Mouse (Mus musculus): Measurements from ENCODE around the gene Depdc1b. TPM values are rescaled to one million over a fixed set of nuclear protein-coding genes. Genes with fewer than 3 reads are reported as not detected.

The Depdc1b gene
- total RNA-seq, 2 experiments from 2014 or later, result 0.95 to 1.7 TPM

DNA sequence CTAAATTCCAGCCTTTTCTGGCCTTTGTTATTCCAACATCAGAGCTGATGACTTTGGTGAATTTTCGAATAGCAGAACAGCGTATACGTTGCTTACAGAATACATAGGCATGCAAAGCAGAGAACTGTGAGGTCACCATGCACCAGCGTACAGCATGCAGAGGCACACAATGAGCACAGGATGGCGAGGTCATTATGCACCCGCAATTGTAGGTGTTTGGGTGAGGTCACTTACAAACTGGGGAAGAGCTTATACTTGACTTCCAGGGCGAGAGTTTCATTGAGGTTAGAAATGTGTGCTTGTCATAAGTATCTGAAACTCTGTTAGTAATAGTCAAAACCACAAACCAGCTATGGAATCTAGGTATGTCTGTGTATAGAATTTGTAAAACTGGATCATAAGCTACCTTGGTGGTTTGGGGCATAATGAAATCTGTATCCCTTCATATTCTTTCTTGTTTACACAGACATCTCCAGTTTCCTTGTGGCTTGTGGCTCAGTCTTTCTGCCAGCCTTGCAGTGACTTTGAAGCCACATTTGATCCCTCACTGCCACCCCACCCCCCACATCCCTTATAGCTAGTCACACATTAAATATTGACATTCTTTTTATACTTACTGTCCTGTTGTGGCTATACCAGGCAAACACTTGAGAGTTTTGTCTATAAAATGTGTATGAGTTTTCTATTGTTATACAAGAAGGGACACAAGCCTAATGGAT lies 13.0 kb upstream of the Depdc1b start:
- intact Hi-C loops (cut with DNase I), result no loop called here
- DNase-seq (ENCODE audit: extremely low spot score in 1 of 2, low spot score in 2 of 2), result no peak

DNA sequence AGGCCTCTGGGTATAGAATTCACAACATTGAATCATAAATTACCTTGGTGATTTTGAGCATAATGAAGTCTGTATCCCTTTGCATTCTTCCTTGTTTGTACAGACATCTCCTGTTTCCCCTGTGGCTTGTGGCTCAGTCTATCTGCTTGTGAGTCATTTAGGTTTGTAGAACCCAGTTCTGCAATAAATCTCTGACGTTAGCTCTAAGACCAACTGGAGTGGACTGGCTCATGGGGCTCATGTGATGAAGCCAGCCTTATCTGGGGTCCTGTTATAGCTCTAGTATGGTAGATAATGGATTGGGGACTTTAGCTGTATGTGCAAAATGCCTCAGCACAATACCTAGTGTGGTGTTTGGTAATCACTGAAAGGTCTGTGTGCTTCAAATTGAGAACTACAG lies 12.3 kb upstream of the Depdc1b start:
- DNase-seq (ENCODE audit: extremely low spot score in 1 of 2, low spot score in 2 of 2), result no peak
- intact Hi-C loops (cut with DNase I), result no loop called here

DNA sequence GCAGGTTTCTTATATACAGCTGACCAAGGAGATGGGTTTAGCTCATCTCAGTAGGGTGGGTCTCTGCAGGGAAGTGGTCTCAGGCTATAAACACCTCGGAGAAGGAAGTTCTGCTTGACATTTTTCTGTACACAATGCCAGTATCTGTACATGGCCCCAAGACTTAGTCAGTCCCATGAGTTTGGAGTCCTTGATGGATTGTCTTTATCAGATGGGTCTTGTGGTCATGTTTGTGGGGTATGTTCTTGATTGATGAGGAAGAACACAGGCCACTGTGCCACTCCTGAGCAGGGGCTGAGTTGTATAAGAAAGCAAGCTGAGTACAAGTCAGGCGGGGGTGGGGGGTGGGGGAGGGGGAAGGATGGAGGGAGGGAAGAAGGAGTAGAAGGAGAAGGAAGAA lies 11.5 kb upstream of the Depdc1b start:
- no peak for DNase-seq (ENCODE audit: extremely low spot score in 1 of 2, low spot score in 2 of 2)
- intact Hi-C loops (cut with DNase I), result no loop called here

DNA sequence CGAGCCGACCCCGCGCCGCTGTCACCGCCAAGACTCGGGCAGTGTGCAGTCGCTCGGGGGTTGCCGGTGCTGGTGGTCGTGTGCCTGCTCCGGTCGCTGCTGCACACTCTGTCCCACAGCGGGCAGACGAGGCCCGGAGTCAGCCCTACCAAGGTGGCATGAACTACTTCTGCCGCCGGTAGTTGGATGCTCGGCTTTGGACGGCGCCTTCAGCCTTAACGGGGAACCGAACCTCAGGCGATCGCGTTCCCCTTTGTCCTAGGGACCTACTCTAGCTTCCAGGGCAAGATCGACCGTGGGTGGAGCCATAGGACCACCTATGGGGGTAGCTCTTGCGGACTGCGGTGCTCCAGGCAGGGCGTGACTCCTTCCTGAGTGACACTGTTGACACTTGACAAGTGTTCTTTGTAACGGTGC lies 363 bp downstream of the Depdc1b start:
- no peak for DNase-seq (ENCODE audit: extremely low spot score in 1 of 2, low spot score in 2 of 2)
- intact Hi-C loops (cut with DNase I), result loop anchor here (5.0 kb wide), 1 partner anchor 104 kb away; the partner anchor contains the start of gene Elovl7

DNA sequence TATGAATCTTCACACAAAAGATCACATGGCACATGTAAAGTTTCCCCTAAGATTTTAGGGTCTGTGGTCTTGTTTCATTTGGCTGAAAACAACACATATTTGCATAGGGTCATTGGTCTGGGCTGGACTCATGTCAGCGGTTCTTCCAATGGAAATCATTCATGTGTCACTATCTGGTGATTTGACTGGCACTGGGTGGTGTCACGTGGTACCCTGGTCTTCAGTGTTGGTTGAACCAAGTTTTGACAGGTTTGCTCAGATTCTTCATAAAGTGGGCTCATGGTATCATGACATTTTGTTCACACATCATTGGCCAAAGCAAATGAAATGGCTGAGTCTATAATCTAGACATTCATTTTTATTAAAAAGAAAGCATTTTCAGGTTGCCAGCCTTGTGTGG lies 1.3 kb downstream of the Depdc1b start:
- DNase-seq (ENCODE audit: extremely low spot score in 1 of 2, low spot score in 2 of 2), result no peak
- intact Hi-C loops (cut with DNase I), result loop anchor here (5.0 kb wide), 1 partner anchor 105 kb away; the partner anchor contains the start of gene Elovl7

DNA sequence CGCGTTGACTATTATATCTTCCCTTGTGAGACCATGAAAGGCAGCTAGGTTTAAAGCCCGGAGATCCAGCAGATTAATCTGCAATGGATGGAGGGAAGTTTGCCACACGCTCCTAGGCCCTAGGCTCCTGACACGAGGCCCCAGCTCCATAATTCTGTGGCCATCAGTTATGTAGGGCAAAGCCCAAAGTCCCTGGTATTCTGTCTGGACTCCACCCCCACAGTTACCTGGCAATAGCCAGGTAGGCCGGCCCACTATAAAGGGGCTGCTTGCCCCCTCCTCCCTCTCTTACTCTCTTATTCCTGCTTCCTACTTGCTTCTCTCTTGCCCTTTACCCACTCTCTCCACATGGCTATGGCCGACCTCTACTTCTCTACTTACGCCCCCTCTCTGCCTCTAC lies 2.9 kb downstream of the Depdc1b start:
- DNase-seq (ENCODE audit: extremely low spot score in 1 of 2, low spot score in 2 of 2), result no peak
- intact Hi-C loops (cut with DNase I), result loop anchor here (5.0 kb wide), 1 partner anchor 107 kb away; the partner anchor contains the start of gene Elovl7

DNA sequence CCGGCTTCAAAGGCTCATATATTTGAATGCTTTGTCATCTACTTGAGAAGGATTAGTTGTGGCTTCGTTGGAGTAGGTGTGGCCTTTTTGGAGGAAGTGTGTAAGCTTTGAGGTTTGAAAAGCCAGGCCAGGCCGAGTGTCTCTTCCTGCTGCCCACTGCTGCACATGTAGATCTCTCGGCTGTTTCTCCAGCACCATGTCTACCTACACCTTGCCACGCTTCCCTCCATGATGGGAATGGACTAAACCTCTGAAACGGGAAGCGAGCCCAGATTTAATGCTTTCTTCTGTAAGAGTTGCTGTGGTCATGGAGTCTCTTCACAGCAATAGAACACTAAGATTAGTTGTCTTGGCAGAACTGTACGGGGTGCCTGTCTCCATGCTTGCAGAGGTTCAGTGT lies 4.1 kb downstream of the Depdc1b start:
- intact Hi-C loops (cut with DNase I), result no loop called here

DNA sequence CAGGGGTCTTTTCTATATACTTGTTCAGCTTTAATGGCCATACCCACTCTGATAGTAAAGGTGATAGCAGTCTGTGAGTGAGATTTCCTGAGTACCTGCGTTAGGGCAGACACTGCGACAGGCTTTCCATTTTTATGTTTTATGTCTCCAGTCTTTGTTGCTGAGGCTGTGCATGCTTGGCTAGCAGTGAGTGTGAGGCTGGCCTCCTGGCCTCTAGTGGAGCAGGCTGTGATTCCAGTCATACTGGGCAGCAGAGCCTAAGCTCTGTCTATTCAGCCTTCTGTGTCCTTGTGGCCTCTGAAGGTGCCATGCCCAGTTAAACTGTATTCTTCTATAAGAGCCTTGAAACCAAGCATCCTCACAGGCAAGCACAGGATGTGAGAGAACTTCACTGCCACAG lies 6.3 kb downstream of the Depdc1b start:
- intact Hi-C loops (cut with DNase I), result no loop called here

More for the DNA sequence above, 4.1 kb downstream of the Depdc1b start:
- DNase-seq (ENCODE audit: extremely low spot score in 1 of 2, low spot score in 2 of 2), result no peak

DNA sequence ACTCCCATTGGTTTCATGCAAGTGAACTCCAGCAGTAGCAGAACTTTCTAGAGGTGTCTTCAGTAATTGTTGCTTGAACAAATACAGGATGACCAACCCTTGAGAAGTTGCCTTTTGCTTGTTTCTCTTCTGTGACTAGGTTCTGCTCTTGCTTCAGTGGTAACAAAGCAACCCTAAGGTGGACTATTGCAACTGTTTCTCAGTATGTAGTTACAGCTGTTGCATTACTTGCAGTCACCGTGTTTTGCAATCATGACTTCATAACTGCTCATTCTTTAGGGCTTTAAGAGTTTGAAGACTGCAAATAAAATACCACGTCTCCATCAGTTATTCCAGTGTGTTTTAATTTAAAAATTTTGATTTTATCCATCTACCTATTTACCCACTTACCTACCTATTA lies 7.2 kb downstream of the Depdc1b start:
- intact Hi-C loops (cut with DNase I), result no loop called here
- no peak for DNase-seq (ENCODE audit: extremely low spot score in 1 of 2, low spot score in 2 of 2)

More for the DNA sequence above, 6.3 kb downstream of the Depdc1b start:
- DNase-seq (ENCODE audit: extremely low spot score in 1 of 2, low spot score in 2 of 2), result no peak

DNA sequence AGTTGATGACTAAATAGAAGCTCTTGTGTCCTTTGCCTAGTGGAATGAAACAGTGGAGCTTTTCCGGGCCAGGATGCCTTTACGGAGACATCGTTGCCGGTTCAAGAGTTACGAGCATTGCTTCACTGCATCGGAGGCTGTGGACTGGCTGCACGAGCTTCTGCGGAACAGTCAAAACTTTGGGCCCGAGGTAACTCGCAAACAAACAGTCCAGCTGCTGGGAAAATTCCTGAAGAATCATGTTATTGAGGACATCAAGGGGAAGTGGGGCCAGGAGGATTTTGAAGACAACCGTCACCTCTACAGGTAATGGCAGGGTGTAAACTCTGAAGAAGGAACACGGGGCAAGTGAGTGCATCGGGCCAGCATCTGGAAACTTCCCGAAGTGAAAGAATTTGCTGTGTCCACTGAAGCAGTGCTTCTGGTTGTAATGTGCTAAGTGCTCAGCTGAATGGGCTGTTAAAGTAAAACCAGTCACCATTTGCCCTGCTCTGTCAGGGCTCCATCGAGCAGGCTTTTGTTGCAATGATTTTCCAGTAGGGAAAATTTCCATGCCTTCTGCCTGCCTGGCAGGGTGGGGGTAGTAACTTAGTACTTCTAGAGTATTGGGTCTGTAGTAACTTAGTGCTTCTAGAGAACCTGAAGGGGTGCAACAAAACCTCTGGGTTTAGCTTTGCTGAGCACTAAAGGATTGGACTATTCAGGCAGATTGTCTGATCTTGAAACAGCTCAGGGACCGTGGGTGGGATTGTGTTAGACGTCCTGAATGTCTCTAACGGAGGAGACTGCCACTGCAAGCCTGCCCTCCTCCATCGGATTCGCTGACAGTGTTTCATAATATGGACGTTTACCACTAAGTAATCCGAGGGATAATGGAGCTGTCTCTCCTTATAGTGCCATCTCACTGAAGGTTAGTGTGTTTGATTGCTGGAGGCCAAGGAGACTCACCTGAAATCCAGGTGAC lies 8.0 kb downstream of the Depdc1b start:
- intact Hi-C loops (cut with DNase I), result no loop called here
- no peak for DNase-seq (ENCODE audit: extremely low spot score in 1 of 2, low spot score in 2 of 2)

DNA sequence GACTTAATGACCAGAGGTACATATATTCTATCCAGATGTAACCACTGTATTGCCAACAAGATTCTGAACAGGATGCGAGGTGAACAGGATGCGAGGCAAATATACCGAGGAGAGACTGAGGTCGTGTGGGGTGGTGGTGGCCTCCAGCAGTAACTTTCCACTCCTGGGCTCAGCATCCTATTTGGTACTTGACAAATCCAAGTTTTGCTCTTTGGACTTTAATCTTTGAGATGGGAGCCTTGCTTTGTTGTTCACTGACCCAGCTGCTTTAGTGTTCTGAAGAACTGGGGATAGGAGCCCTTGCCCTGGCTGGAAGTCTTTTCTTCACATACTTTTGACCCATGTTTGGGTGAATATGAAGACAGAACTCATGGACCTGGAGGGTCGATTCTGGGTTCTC lies 9.7 kb downstream of the Depdc1b start:
- no peak for DNase-seq (ENCODE audit: extremely low spot score in 1 of 2, low spot score in 2 of 2)
- intact Hi-C loops (cut with DNase I), result no loop called here

DNA sequence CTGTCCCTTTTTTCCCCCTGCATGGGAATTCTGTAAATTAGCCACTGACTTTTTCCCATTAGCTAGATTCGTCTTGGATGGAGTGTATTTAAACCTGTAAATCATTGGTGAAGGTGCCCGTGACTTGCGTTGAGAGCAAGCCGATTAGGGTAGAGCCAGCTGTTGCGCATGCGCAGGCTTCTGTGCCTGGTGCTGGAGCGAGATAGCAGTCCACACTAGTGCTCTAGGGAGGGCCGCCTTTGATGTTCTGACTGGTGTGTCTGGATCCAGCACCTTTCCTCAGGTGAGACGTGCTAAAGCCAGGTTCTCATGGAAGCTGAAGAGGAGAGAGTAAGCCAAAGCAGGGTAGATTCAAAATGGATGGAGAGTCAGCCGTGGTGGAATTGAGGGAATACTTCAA lies 10.2 kb downstream of the Depdc1b start:
- intact Hi-C loops (cut with DNase I), result no loop called here

DNA sequence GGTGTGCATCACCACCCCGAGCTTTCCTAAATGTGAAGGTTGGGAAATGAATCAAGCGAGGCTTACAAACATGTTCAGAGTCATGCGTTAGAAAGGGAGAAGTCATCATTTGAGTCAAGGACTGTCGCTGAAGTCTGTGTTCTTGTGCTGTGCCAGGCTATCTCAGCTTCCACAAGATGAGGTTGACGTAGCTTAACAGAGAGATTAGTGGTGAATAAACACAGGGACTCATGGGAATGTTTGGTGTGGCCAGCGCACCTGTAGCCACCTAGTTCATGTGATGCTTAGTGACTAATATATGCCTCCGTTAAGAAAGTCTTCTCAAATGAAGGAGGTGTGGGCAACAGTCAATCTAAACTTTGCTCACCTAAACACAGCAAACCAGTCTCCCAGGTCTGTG lies 10.9 kb downstream of the Depdc1b start:
- intact Hi-C loops (cut with DNase I), result no loop called here
- DNase-seq (ENCODE audit: extremely low spot score in 1 of 2, low spot score in 2 of 2), result no peak

More for the DNA sequence above, 10.2 kb downstream of the Depdc1b start:
- DNase-seq (ENCODE audit: extremely low spot score in 1 of 2, low spot score in 2 of 2), result no peak

DNA sequence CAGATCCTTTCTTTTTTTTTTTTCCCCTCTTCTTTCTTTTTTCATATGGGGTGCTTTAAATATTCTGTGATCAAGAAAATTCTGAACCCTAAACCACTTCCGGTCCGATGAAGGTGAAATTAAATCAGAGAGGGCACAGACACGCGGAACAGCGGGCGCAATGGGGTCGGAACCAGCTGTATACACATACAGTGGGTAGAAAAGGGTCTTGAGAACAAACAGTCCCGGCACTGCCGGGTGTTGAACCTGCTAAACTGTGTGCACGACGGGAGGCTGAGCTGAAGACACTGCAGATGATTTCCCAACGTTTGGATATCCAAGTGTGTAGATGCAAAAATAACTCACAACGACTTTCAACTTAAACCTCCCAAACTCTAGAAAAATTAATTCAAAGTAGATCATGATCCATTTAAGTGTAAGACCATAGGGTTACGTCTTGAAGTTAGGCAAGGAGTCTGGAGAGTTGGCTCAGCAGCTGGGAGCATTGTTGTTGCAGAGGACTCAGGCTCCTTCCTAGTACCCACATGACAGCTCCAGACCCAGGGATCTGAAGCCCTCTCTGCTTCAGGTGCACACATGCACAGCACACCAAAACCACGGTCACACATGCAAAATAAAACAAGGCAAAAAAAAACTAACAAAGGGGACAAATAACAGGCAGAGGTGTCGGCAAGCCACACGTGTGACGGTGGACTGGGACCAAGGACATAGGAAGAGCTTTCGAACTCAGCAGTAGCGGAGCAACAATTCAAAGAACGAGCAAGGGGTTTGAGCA lies 12.5 kb downstream of the Depdc1b start:
- intact Hi-C loops (cut with DNase I), result no loop called here
- DNase-seq (ENCODE audit: extremely low spot score in 1 of 2, low spot score in 2 of 2), result no peak

DNA sequence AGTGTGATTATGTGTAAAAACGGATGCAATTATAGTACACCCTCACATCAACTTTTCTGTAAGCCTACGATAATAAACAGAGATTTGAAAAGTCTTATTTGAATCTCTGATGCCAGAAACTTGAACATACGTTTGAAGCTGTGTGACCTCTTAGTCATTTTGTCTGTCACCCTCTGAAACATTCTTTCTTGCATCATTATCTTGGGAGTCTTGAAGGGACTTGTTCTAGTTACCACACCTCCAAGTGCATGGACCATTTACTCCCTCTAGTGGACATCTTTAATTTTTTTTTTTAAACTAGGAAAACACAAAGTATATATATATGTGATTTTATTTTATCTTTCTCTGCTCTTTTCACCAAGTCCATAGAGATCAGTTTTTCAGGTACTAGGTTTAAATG lies 13.6 kb downstream of the Depdc1b start:
- DNase-seq (ENCODE audit: extremely low spot score in 1 of 2, low spot score in 2 of 2), result no peak
- intact Hi-C loops (cut with DNase I), result loop anchor here (2.0 kb wide), 1 partner anchor 139 kb away; no protein-coding TSS in a partner anchor

DNA sequence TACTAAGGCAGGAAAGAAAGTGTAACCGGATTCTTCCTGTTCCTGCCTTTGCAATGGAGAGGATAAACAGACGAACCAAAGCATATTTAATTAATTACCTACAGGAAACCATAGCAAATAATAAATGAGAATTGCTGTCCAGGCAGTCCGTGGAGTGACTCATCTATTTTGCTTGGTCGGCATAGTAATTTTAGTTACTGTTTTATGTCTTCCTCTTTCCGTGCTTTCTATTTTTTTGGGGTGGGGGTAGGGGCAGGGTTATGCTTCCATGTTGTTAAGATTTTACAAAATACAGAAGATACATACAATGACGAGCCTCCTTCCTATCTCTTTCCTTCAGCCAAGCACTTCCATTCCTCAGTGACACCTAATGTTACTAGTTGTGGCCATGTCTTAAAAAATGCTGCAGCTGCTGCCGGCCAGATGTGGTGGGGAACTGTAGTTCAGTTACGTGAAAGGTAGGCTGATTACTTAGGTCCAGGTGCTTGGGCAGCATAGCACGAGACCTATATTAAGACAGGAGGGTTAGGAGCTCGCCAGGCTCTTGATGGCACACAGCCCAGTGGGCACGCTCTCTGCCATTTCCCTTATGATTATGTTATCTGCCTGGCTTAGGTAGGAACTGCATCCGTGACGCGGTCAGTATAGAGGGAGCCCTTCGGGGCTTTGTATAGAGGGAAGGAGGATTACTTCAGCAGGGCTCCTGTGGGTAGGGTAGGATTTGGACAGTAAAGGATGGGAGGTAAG lies 19.3 kb downstream of the Depdc1b start:
- intact Hi-C loops (cut with DNase I), result no loop called here

DNA sequence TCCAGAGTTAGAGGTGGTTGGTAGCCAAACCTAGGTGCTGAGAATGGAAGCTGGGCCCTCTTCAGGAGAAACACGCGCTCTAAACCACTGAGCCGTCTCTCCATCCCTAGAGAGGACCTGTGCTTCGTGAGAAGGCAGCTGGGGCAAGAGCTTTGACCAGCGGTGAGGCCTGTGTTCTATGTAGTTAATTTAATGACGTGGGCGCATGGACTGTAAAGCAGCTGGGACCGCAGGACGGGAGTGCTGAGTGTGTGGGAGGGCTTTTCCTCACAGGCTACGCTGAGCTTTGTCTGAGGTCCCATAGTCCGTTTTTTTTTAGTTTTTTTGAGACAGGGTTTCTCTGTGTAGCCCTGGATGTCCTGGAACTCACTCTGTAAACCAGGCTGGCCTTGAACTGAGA lies 20.1 kb downstream of the Depdc1b start:
- intact Hi-C loops (cut with DNase I), result no loop called here
- no peak for DNase-seq (ENCODE audit: extremely low spot score in 1 of 2, low spot score in 2 of 2)

More for the DNA sequence above, 19.3 kb downstream of the Depdc1b start:
- DNase-seq (ENCODE audit: extremely low spot score in 1 of 2, low spot score in 2 of 2), result no peak

DNA sequence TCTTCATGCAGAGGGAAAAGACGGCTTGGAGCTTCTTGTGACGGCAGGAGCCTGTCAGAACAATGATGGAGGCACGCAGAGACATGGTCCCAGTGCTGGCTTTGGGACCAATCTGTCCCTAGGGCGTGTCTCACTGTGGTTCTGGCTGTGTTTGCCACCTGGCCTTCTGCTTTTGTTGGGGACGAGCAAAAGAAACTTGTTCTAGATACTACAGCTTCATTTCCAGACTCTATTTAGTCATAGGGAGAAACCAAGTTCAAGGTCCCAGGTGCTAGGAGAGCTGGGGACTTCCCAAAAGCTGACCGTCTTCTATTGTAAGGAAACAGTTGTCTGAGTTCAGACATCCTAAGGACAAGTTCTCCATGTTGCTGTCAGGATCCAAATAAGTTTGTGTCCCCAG lies 21.2 kb downstream of the Depdc1b start:
- intact Hi-C loops (cut with DNase I), result no loop called here
- DNase-seq (ENCODE audit: extremely low spot score in 1 of 2, low spot score in 2 of 2), result no peak

Measured in left cerebral cortex, postnatal 10 days (tissue).